Mouse (Mus musculus) heart, adult 2 months (tissue): ENCODE measurements around the gene BC004004.

Experiments
- CTCF ChIP-seq: fragments of 200-600 bp; IDR thresholded peaks from 2 replicates; pipeline ENCODE4 v1.8.1; 2022; ENCODE audit warnings: antibody characterized with exemption, mild to moderate bottlenecking, moderate library complexity
- EP300 ChIP-seq: fragments of 200-500 bp; IDR thresholded peaks from 2 replicates; pipeline ENCODE4 v1.6.1; 2011; ENCODE audit warnings: low read depth, low read length, control low read depth; ENCODE audit not compliant: insufficient read depth
- POLR2A ChIP-seq: fragments of 200-500 bp; IDR thresholded peaks from 2 replicates; pipeline ENCODE4 v1.6.1; 2011; ENCODE audit warnings: mild to moderate bottlenecking, low read depth, low read length, control low read depth; ENCODE audit not compliant: insufficient read depth

GRCm38 (mm10) chr17:29303087-29303486 lies 34.5 kb downstream of the BC004004 start:
- TF ChIP-seq CTCF, result peak; percentile 37
- no peak for TF ChIP-seq POLR2A
- no peak for TF ChIP-seq EP300
